Mouse (Mus musculus): ENCODE measurements around the gene Map4k4.

Map4k4 gene

GRCm38 (mm10) chr1:39900181-39901005 lies at the start of gene Map4k4:
TSS of gene Map4k4 (plus strand) at chr1:39900913.
- DNase-seq (ENCODE audit: low spot score), result peak; percentile 51

GRCm38 (mm10) chr1:39855949-39856348 lies 44.8 kb upstream of the Map4k4 start:
- no peak for DNase-seq (ENCODE audit: low spot score)

GRCm38 (mm10) chr1:39856795-39857447 lies 43.8 kb upstream of the Map4k4 start:
- no peak for DNase-seq (ENCODE audit: low spot score)

GRCm38 (mm10) chr1:39857448-39857820 lies 43.3 kb upstream of the Map4k4 start:
- no peak for DNase-seq (ENCODE audit: low spot score)

GRCm38 (mm10) chr1:39859213-39859612 lies 41.5 kb upstream of the Map4k4 start:
- DNase-seq (ENCODE audit: low spot score), result no peak

GRCm38 (mm10) chr1:39866367-39867141 lies 34.2 kb upstream of the Map4k4 start:
- DNase-seq (ENCODE audit: low spot score), result no peak

GRCm38 (mm10) chr1:39867142-39867525 lies 33.6 kb upstream of the Map4k4 start:
- no peak for DNase-seq (ENCODE audit: low spot score)

- DNase-seq (ENCODE audit: low spot score), result no peak
Measured at GRCm38 (mm10) chr1:39867966-39868593, 32.6 kb upstream of the Map4k4 start.

- DNase-seq (ENCODE audit: low spot score), result no peak
Measured at GRCm38 (mm10) chr1:39868825-39869571, 31.7 kb upstream of the Map4k4 start.

- no peak for DNase-seq (ENCODE audit: low spot score)
Measured at GRCm38 (mm10) chr1:39869721-39870201, 31.0 kb upstream of the Map4k4 start.

GRCm38 (mm10) chr1:39877981-39878380 lies 22.7 kb upstream of the Map4k4 start:
- no peak for DNase-seq (ENCODE audit: low spot score)

- no peak for DNase-seq (ENCODE audit: low spot score)
Measured at GRCm38 (mm10) chr1:39882505-39882904, 18.2 kb upstream of the Map4k4 start.

GRCm38 (mm10) chr1:39884803-39885515 lies 15.8 kb upstream of the Map4k4 start:
- no peak for DNase-seq (ENCODE audit: low spot score)

- DNase-seq (ENCODE audit: low spot score), result no peak
Measured at GRCm38 (mm10) chr1:39887997-39888396, 12.7 kb upstream of the Map4k4 start.

GRCm38 (mm10) chr1:39889429-39889828 lies 11.3 kb upstream of the Map4k4 start:
- no peak for DNase-seq (ENCODE audit: low spot score)

GRCm38 (mm10) chr1:39889973-39890372 lies 10.7 kb upstream of the Map4k4 start:
- DNase-seq (ENCODE audit: low spot score), result no peak

GRCm38 (mm10) chr1:39893153-39893880 lies 7.4 kb upstream of the Map4k4 start:
- no peak for DNase-seq (ENCODE audit: low spot score)

- no peak for DNase-seq (ENCODE audit: low spot score)
Measured at GRCm38 (mm10) chr1:39895097-39895496, 5.6 kb upstream of the Map4k4 start.

- DNase-seq (ENCODE audit: low spot score), result no peak
Measured at GRCm38 (mm10) chr1:39895506-39895905, 5.2 kb upstream of the Map4k4 start.

- peak; percentile 67 for DNase-seq (ENCODE audit: low spot score)
Measured at GRCm38 (mm10) chr1:39896581-39896980, 4.1 kb upstream of the Map4k4 start.

Measured in T-cell, adult 2 months (primary cell).